Mouse (Mus musculus) right cerebral cortex, adult 18-20 months (tissue): ENCODE data around the gene Rdh16.
A peak's percentile ranks its signal among the peaks of the same experiment; 100 is the strongest.
"Not testable (repeated sequence)": the region's sequence is repeated elsewhere in the genome, so short reads cannot be mapped to it uniquely, and the experiment has no call there.

Experiments used
- DNase-seq: peaks from one replicate; pipeline ENCODE4 v3.0.0; 2022; ENCODE audit warnings: mixed read lengths

Rdh16 gene

DNA sequence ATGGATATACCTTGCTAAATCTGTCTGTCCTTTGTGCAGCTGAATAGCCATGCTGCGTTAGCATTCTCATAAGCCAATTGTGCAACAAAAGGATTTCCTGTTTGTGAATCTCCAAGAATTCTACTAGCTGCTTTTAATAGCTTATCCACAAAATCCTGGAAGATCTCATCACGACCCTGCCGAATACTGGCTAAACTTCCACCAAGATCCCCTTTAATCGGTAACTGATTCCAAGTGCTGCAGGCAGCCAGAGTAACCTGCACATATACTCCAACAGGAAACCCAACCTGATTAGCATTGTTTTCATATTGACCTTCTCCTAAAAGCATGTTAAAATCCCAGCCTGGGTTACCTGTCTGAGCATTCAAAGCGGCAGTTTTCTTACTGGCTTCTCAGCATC is 34.3 kb downstream of the Rdh16 start:
- no peak for DNase-seq

DNA sequence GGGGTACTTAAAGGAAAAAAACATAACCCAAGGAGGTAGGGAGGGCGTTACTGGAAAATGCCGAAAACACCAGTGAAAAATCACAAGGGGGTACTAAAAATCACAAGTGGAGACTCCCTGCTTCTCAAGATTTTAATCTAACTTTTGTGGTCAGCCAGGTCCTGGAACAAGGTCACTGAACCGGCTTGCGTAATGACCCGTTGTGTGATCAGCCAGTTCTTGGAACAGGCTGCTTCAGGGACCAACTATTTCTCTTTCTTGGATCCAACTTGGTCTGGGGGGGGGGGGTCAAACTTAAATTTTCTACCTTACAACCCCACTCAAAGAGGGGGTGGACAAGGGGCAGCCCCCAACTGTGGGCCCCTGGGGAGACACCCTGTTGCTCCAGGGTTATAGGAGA is 36.8 kb downstream of the Rdh16 start:
- DNase-seq: not testable (repeated sequence)

DNA sequence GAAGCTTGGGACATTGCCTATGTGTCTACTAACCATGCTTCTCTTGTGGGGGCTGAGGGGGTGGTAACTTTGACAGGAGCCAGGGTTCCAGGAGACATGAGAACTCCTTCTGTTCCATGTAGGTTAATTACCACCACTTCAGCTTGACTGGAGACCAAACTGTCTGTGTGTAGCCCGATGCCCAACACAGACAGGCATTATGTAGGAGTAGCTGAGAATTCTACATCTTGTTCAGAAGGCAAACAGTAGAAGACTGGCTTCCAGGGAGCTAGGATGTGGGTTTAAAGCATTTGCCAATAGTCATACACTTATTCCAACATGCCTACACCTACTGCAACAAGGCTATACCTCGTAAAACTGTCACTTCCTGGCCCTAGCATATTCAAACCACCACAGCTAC is 37.6 kb downstream of the Rdh16 start:
- DNase-seq: peak; percentile 10

DNA sequence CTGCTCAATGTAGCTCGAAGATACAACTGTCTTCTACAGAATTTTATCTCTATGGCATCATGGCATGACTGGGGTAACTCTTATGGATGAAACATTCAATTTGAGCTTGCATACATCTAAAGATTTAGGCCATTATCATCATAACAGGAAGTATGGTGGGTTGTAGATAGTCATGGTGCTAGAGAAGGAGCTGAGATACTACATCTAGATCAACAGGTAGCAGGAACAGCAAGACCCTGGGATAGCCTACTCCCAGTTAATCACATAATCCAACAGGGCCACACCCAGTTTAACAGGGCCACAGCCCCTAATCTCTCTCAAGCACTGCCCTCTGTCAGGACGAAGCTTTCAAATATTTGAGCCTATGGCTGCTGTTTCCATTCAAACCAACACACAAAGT is 39.8 kb downstream of the Rdh16 start:
- DNase-seq: no peak

DNA sequence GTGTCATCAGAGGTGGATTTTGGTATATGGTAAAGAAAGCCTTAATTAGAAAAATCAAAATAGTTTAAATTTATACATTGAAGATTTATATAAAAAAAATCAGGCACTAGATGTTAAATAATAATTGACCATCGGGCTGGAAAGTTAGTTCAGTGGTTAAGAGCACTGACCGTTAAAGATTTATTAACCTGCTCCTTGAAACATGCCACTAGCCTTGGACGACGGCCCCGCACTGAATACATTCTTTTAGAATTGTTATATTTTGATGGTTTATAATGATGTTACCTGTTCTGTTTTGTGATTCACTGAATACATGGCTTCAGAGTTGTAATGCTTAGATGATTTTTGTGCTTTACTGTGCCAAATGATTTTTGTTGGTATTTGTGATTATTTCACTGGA is 45.0 kb downstream of the Rdh16 start:
- not testable (repeated sequence) for DNase-seq

DNA sequence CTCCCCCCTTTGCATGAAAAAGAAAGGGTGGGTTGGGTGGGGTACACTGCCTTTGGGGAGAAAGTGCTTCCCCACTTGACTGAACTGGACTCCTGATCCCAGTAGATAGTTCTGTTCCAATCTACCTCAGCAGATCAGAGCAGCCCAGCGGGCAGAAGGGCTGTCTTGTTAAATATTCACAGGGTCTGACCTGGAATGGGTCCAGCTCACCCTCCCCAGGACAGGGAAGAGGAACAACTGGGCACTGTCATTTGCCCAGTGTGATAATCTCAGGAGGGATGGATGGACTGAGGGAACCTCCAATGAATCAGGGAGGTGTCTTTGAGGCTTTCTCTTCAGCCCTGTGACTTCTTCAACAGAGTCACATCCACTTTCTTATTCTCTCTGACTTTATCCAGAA is 47.1 kb downstream of the Rdh16 start:
- DNase-seq: no peak

DNA sequence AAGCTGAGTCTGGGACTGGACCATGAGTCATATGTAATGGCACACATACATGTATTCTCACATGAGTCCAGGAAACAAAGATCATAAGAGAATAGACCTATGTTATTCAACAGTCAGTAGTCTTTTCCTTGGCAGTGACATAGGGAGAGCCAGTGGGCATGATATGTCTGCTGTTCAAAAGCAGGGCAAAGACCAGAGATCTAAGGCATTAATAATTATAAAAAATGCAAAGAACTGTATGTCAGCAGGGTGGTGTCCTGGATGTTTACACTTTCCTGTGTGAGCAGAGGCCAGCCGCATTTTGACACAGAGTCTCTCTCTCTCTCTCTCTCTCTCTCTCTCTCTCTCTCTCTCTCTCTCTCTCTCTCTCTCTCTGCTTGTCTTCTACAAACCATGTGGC is 48.7 kb downstream of the Rdh16 start, which contains the start of gene Rdh19:
Gene Rdh19, plus strand, starts transcription at position 301 of the 400 bp plus-strand sequence.
- no peak for DNase-seq

DNA sequence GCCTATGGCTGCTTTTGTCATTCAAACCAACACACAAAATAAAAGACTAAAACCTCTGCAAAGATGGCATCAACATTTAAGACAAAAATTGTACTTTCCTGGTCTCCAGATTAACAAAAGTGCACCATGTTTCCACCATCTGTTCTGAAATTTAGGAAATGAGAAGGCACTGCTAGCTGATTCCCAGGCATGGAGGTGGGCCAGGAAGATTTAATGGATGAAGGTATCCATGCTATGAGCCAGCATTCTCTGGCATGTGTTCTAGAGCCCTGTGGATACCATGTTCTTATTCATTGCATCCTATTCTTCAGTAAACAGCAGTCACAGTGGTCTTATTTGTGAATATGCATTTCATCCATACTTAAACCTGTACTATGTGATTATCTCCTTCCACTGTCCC is 55.4 kb downstream of the Rdh16 start:
- DNase-seq: peak; percentile 2

DNA sequence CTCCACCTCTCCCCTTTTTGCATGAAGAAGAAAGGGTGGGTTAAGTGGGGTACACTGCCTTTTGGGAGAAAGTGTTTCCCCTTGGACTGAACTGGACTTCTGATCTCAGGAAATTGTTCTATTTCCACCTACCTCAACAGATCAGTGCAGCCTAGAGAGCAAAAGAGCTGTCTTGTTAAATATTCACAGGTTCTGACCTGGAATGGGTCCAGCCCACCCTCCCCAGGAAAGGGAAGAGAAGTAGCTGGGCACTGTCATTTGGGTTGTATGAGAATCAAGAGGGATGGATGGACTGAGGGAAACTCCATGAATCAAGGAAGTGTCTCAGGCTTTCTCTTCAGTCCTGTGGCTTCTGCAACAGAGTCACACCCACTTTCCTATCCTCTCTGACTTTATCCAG is 64.0 kb downstream of the Rdh16 start:
- DNase-seq: no peak

DNA sequence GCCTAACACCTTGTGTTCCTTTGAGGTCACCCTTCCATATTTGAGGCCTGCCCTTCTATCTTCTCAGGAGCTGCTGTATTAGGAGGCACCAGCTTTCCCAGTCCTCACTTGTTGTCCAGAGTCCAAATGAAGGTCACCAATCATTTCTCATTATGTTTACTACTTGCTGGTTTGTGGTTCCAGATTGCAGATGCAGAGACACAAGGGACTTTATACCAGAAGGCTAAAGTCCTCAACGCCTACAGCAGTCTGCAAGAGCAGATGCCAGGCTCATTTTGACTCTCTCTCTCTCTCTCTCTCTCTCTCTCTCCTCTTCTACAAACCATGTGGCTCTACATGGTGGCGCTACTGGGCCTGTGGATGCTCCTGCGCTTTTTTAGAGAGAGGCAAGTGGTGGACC is 65.3 kb downstream of the Rdh16 start, which contains the start of gene Rdh16f2:
Gene Rdh16f2, plus strand, starts transcription at position 243 of the 400 bp plus-strand sequence.
- DNase-seq: no peak

DNA sequence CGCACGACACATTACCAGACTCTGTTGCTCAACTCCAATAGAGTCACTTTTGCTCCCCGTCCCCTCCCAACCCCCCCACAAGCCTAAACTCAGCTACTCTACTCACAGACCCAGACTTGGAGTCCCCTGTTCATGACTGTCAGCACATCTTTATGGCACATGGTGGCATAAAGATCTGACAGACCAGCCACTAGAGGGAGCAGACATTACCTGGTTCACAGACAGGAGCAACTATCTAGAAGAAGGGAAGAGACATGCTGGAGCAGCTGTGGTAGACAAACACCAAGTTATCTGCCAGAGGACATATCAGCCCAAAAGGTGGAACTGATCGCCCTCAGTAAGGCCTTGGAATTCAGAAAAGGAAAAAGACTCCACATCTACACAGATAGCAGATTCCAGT is 71.5 kb downstream of the Rdh16 start:
- peak; percentile 5 for DNase-seq

DNA sequence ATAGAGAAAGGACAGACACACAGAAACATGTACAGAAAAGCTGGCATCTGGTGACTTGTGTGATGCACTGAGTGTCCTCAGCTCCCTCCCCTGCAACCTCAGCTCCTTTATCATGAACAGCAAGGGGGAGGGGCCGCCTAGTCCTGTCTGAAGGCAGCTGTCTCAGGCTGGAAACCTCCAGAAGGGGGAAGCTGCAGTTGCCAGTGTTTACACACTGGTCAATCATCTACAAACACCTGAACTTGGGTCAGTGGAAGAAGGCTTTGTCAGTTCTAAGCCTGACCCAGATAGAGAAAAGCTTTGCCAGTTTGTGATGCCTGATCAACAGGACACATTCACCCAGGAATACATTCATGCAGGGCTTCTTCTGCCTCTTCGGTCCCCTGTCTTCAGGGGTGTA is 76.7 kb downstream of the Rdh16 start:
- DNase-seq: no peak

DNA sequence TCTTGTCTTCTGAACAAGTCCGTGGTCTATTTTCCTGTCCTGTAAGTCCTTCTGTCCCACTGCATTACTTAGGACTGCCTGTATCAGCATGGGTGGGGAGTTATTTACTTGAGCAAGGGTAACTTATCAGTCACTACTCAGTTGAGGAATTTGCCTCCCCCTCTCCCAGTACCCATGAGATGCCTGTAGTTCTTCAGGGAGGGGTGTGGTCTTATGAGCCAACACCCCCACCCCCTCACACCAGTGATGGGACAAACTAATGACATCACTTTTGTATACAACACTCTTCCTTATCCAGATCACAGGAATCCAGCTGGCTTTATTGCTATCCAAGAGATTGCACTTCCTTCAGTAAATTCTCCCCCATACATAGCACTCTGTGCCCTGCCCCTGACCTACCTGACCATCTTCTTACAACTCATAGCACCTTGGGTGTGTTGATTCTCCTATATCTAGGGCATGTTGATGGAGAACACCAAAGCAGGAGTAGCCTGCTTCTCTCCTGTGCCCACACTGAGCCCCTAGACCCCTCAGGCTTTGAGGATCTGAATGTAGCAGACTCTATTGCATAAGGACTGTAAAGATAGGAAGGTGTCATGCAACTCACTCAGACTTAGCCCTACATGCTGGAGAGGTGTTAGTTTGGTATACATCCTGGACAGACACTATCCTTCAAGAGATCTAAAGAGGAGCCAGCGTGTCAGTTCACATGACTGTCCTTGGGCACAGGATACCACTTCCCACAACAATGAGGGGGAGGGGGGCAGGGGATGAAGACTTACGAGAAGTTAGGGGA is 77.5 kb downstream of the Rdh16 start:
- no peak for DNase-seq

DNA sequence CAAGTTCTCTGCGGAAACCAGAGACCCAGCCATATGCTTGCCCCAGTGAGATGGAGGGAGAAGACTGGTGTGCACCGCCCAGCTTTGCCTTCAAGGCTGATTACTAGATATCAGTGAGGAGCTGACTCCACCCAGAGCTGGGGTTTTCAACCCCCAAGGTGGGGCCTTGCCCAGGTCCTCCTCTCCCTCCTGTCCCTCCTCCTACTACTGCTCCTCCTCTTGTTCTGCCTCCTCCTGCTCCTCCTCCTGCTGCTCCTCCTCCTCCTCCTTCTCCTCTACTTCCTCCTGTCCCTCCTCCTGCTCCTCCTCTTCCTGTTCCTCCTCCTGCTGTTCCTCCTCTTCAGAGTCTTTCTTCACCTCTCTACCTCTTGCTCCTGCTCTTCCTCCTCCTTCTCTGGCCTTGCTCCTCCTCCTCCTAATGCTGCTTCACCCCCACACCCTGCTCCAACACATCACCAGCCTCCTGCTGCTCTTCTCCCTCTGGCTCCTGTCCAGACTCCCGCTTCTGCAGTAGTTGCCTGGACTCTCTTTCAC is 78.3 kb downstream of the Rdh16 start:
- DNase-seq: peak; percentile 10

DNA sequence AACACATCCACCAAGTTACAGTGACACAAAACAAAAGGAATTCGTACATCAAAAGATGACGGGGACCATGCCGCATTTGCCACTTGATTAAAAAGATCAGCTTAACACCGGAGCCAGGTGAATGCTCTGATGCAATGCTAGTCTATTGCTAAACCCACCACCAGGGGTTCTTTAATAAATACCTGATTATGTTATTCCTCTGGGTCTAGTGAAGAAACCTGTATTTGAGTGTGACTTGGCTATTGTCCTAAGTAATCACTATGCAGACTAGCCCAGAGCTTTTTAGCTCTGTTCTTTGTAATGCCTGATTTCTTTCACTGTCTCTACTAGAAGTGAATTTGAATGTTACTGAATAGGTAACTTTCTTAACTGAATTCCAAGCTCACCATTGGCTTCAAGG is 80.1 kb downstream of the Rdh16 start:
- no peak for DNase-seq

DNA sequence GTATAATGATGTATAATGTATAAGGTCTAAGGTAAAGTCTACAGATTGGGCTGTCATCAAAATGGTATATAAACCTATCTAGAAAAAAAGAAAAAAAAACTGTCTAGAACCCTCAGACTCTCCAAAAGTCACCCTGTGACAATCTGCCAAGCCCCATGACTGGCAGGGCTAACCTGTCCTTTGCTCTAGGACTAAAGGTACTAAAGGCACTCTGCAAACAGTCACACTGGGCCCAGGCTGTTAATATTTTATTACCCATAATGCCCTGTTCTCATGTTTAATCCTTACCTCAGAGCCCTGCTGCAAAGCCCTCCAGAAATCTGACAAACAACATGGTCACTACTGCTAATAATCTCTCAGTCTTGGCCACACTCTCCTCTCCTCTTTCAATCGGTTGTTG is 85.6 kb downstream of the Rdh16 start:
- no peak for DNase-seq

DNA sequence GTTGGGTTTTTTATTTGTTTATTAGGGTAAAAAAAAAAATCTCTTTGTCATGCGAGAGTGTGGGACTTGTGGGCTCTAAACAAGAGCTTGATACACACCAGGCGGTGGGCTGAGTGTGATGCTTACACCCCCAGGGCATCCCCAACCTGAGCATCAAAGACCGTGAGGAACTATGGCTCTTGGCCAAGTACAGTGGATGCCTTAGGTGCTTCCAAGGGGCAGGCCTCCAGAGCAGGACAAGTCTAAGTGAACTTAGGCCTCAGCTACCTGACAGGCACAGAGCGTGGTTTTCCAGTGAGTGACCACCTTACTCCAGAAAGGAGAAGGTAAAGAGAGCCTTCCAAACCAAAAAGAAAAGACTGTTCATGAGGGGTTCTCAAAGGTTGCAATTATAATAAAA is 86.0 kb downstream of the Rdh16 start:
- DNase-seq: no peak

DNA sequence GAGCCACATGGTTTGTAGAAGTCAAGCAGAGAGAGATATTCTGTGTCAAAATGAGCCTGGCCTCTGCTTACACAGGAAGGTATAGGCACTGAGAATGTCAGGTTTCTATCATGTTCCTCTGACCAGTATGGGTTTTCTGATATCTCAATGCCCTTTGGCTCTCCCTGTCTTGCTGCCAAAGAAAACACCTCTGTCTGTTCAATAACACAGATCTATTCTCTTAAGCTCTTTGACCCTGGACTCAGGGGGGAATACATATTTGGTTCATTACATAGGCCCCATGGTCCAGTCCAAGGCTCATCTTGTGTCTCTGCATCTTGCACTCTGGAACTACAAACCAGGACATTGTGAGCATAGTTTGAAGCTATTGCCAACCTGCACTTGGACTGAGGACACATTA is 87.7 kb downstream of the Rdh16 start, which contains the start of gene Rdh7:
Gene Rdh7, minus strand, starts transcription at position 213 of the 400 bp plus-strand sequence.
- no peak for DNase-seq

DNA sequence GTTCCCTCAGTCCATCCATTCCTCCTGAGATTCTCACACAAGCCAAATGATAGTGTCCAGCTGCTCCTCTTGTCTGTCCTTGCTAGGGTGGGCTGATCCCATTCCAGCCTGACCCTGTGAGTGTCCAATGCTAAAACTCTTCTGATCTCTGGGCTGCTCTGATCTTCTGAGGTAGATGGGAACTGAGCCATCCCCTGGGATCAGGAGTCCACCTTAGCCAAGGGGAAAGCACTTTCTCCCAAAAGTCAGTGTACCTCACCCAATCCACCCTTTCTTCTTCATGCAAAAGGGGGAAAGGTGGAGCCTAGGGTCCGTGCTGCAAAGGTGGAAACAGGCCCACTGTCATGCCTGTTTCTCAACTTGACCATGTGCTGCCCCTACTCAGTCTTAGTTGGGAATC is 90.5 kb downstream of the Rdh16 start:
- DNase-seq: no peak

DNA sequence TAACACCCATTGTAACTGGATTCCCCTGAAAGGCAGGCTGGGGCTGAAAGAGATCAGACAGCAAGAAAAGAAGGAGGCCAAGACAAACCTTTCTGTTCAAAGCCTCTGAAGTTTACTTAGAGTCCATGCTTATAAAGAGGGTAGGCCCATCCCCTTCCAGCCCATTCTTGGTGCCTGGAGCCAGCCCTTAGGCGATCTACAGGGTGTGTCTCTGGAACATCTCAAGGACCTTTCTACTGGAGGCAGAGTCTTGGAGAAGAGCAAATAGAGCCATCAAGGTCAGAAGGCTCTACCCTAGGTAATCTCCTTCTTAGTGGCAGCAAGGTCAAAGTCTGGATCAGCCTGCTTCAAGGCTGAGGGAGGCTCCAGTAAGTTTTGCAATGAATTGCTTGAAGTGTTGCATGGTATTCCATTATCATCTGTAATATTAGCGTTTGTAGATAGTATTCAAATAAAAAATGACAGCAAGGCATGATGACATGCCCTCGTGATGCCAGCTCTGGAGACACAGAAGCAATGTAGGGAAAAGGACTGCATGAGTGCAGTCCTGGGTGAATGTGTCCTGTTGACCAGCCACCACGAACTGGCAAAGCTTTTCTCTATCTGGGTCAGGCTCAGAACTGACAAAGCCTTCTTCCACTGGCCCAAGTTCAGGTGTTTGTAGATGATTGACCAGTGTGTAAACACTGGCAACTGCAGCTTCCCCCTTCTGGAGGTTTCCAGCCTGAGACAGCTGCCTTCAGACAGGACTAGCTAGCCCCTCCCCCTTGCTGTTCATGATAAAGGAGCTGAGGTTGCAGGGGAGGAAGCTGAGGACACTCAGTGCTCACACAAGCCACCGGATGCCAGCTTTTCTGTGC is 92.4 kb downstream of the Rdh16 start:
- DNase-seq: not testable (repeated sequence)
